Mouse (Mus musculus) thymus, adult 2 months (tissue): ENCODE results near the gene Gm35549.

ENCODE experiments used
- CTCF ChIP-seq: fragments of 200-500 bp; IDR thresholded peaks from 2 replicates; pipeline ENCODE4 v1.5.1; 2012; ENCODE audit warnings: mild to moderate bottlenecking, control low read depth, low read length, moderate library complexity, borderline replicate concordance; ENCODE audit not compliant: control insufficient read depth, poor library complexity, insufficient read depth; ENCODE audit errors: extremely low read depth
- POLR2A ChIP-seq: fragments of 200-500 bp; IDR thresholded peaks from 2 replicates; pipeline ENCODE4 v1.6.1; 2012; ENCODE audit warnings: mild to moderate bottlenecking, low read length, control low read depth, moderate library complexity; ENCODE audit not compliant: control insufficient read depth, poor library complexity, insufficient read depth; ENCODE audit errors: extremely low read depth

DNA sequence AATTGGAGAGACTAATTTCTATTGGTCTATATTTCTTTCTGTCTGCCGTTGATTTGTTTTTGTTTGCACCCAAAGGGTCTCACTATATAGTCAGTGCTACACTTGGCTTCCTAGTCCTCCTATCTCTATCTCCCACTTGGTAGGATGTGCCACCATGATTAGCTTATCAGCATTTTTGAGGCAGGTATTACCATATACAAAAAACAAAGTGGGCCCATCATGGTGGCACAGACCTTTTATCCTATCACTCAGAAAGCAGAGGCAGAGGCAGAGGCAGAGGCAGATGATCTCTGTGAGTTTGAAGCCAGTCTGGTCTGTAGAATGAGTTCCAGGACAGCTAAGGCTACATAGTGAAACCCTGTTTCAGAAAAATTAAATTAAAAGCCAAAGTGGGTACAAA, 57.3 kb downstream of the Gm35549 start:
- TF ChIP-seq CTCF: no peak
- no peak for TF ChIP-seq POLR2A
